Mouse (Mus musculus) lung, embryonic 16.5 days (tissue): ENCODE results near the gene Add2. TPM values are rescaled to one million over a fixed set of nuclear protein-coding genes. Genes with fewer than 3 reads are reported as not detected.

Experiments used
- ATAC-seq: fragments of 200-750 bp; cut with Nextera tagmentation; 2 replicates; pipeline ENCODE4 v1.8.0; 2017; ENCODE audit warnings: low read depth, mild to moderate bottlenecking, moderate library complexity
- H3K27ac ChIP-seq: fragments of 300-500 bp; sonication (generic); 2 replicates; pipeline ENCODE4 v1.5.1; 2014; ENCODE audit warnings: mild to moderate bottlenecking, control low read depth, low read length
- H3K27me3 ChIP-seq: fragments of 300-500 bp; sonication (generic); 2 replicates; pipeline ENCODE4 v1.6.1; 2014; ENCODE audit warnings: low read depth, low read length, mixed read lengths; ENCODE audit not compliant: control insufficient read depth, insufficient read depth
- H3K36me3 ChIP-seq: fragments of 300-500 bp; sonication (generic); 2 replicates; pipeline ENCODE4 v1.6.1; 2014; ENCODE audit warnings: low read length; ENCODE audit not compliant: control insufficient read depth, insufficient read depth
- H3K4me1 ChIP-seq: fragments of 300-500 bp; sonication (generic); replicated peaks from 2 replicates; pipeline ENCODE4 v1.6.1; 2014; ENCODE audit warnings: low read length, mixed read lengths; ENCODE audit not compliant: control insufficient read depth, insufficient read depth
- H3K4me2 ChIP-seq: fragments of 300-500 bp; sonication (generic); 2 replicates; pipeline ENCODE4 v1.6.1; 2014; ENCODE audit warnings: low read depth, low read length, control low read depth
- H3K4me3 ChIP-seq: fragments of 300-500 bp; sonication (generic); 2 replicates; pipeline ENCODE4 v1.5.1; 2014; ENCODE audit warnings: mild to moderate bottlenecking, low read length, control low read depth
- H3K9ac ChIP-seq: fragments of 300-500 bp; sonication (generic); 2 replicates; pipeline ENCODE4 v1.6.1; 2014; ENCODE audit warnings: low read length, control low read depth
- H3K9me3 ChIP-seq: fragments of 300-500 bp; sonication (generic); 2 replicates; pipeline ENCODE4 v1.6.1; 2016; ENCODE audit warnings: low read length; ENCODE audit not compliant: control insufficient read depth
- WGBS: fragments of 180-500 bp; shearing (Covaris S2); extraction: QIAGEN DNeasy Blood & Tissue Kit; methylation state at CpG from one replicate; pipeline ENCODE4 v1.1.7; 2014; 5-methylcytosine and 5-hydroxymethylcytosine counted together
- polyA plus RNA-seq: library from polyadenylated mRNA; unstranded; fragments of >200 nt; fragmentation: Nextera tagmentation; extraction: Ambion mirVana; gene quantifications from 2 replicates; pipeline ENCODE4 v1.2.1, GENCODE M21; 2015

Add2 gene
- polyA plus RNA-seq, 1 experiment from 2014 or later = 3.3 TPM

DNA sequence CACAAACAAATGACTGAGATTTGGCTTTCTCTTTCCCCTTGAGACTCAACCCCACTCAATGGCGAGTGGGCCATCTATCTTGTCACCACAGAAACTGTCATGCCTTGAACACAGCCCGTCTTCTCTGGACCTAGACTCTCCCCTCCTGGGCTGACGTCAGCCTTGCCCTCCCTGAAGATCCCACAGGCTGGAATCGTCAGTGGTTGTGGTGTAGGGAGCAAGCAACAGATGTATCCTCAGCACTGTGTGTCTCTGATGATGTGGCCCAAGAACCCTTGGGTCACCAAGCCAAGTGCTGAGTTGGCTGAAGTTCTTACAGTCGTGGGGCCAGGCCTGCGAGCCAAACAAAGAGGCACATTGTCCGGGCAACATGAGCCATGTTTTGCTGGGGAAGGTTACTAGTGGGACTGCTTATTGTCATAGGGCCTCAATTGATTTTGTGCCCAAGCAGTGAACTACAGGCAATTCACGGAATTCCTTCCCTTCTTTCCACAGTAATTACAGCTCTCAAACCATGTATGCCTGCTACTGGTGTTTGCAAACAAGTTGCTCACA, 125.0 kb downstream of the Add2 start:
- Histone ChIP-seq H3K27ac (no peak overlapping the region), H3K9me3 (no peaks in the 10 kb centered on the region), H3K4me3 (no peak overlapping the region), H3K27me3 (no peaks in the 10 kb centered on the region), H3K4me2 (no peak overlapping the region), H3K9ac (no peak overlapping the region), H3K4me1 (peaks cover 9% of the 10 kb centered on the region), H3K36me3 (no peaks in the 10 kb centered on the region)
- ATAC-seq = no peak
- WGBS = 62% methylated on average over 8 of the region's 8 CpGs

DNA sequence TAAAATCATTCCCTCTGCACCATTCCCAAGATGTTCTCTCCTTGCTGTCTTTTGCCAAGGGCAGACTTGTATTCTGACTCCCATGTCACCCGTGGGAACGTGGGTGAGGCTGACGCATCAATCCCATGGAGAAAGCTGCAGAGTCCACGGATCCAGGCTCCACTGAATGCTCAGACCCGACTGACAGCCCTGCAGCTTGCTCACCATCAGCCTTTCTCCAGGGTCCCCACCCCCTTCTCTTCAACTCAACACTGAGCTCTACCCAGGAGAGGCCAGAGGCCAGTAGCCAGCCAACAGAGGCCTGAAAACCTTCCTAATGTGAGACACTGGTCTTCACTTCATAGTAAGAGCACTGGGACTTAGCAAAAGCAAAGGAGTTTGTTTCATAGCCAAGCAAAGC, 125.5 kb downstream of the Add2 start:
- H3K27ac ChIP-seq = no peak overlapping the region
- ATAC-seq = no peak
- WGBS = 78% methylated on average over 5 of the region's 5 CpGs

DNA sequence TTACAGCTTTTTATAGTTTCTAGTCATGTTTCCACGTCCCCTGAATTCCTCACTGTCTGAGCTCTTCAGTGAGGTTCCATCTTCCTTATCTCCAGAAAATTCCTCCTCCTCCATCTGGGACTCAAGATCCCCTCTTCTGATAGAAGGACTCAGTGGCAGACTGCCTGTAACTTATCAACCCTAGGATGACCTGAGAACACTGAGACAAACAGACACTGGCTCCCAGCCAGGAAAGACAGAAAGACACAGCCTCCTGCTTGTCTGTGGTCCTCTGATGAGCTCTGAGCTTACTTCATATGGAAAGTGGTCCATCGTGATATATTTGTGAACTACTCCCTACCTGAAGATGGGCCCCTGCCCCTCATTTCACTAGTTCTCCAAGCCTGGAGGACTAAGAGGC, 126.0 kb downstream of the Add2 start:
- no peak for ATAC-seq
- Histone ChIP-seq H3K4me1 (peaks cover 9% of the 10 kb centered on the region), H3K4me3 (no peak overlapping the region), H3K27ac (no peak overlapping the region), H3K9me3 (no peaks in the 10 kb centered on the region), H3K27me3 (no peaks in the 10 kb centered on the region), H3K4me2 (no peak overlapping the region), H3K36me3 (no peaks in the 10 kb centered on the region), H3K9ac (no peak overlapping the region)
- 45% methylated on average over 2 of the region's 2 CpGs for WGBS

More for the DNA sequence above, 125.5 kb downstream of the Add2 start:
- Histone ChIP-seq H3K4me2 (no peak overlapping the region), H3K9ac (no peak overlapping the region), H3K27me3 (no peaks in the 10 kb centered on the region), H3K4me1 (peaks cover 9% of the 10 kb centered on the region), H3K4me3 (no peak overlapping the region), H3K36me3 (no peaks in the 10 kb centered on the region), H3K9me3 (no peaks in the 10 kb centered on the region)

DNA sequence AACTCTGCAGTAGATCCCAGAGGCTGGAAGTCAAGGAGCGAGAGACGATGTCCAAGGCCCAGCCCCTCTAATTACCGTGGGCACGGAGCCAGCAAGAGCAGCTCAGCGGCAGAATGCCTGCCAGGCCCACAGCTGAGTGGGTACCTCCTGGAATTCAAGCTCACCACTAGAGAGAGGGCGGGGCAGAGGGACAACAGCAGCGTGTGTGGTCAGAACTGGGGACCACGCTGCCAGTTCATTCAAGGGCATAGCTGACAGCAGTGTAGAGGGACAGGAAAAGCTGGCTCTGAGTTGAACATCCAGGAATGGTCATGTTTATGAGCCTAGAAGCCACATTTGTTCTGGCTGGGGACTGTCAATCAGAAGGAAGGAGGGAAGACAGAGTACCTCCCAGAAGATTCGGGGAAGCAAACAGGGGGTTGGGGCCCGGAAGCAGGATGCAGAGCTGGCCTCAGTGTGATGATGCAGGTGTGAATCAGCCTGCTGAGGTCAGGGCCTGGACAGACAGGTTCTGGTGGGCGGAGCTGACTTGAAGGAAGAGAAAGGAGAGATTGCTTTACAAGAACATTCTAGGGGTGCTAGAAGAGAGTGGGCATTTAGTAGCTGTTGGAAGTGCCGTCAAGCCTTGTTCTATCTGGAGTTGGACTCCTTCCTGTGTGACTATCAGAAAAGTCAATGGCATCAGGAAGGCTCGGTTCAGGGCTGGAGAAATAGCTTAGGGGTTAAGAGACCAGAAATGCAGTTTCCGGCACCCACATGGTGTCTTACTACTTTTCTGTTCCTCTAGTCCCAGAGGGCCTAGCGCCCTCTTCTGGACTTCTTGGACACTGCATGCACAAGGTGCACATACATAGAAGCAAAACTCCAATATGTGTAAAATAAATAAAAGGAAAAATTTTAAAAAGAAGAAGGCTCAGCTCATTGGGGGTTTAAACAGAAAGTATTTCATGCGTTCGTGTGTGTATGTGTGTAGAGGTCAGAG, 129.1 kb downstream of the Add2 start:
- no peak overlapping the region for H3K9ac ChIP-seq
- ATAC-seq = peak; percentile 93
- no peaks in the 10 kb centered on the region for H3K9me3 ChIP-seq
- no peak overlapping the region for H3K4me3 ChIP-seq
- H3K4me2 ChIP-seq = peak overlapping the region; percentile 2; the same call in 1 of the 2 replicates
- H3K4me1 ChIP-seq = peaks cover 9% of the 10 kb centered on the region
- no peaks in the 10 kb centered on the region for H3K27me3 ChIP-seq
- H3K27ac ChIP-seq = peak overlapping the region; percentile 26; the same call in 1 of the 2 replicates
- H3K36me3 ChIP-seq = no peaks in the 10 kb centered on the region
- WGBS = 50% methylated on average over 17 of the region's 17 CpGs

DNA sequence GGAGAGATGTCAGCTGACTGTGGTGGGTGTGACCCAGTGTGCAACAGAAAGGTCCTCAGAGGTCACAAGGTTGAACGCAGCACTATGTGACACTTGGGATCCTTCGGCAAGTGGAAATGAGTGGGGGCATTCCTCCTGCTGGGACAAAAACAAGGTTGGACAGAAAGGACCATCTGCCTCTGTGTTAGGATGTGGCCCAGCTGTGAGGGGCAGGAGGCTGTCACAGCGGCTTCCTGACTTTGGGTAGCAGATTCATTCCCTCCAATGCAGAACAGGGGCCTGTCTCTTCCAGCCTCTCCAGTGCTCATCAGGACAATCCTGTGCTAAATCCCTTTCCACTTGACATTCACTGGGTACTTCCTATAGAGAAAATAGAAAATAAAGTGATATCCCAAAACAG, 132.4 kb downstream of the Add2 start:
- Histone ChIP-seq H3K4me2 (no peak overlapping the region), H3K4me1 (peaks cover 9% of the 10 kb centered on the region), H3K27me3 (no peaks in the 10 kb centered on the region), H3K4me3 (no peak overlapping the region), H3K36me3 (no peaks in the 10 kb centered on the region), H3K27ac (no peak overlapping the region), H3K9me3 (no peaks in the 10 kb centered on the region), H3K9ac (no peak overlapping the region)
- ATAC-seq = no peak
- 52% methylated on average over 3 of the region's 3 CpGs for WGBS

DNA sequence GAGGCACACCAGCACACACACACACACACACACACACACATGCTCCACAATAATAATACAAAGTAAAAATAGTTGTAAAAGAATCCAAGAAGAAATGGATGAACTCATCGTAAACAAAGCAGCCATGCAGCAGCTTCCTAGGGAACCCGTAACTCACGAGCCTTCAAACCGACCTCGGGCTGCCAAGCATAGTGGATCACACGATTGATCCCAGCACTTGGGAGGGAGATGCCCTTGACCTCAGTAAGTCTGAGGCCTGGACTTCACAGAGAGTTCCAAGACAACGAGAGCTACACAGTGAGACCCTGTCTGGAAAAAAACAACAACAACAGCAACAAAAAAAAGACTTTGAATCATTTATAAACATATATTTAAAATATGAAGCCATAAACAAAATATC, 133.1 kb downstream of the Add2 start:
- ATAC-seq = no peak
- 33% methylated on average over 7 of the region's 7 CpGs for WGBS

DNA sequence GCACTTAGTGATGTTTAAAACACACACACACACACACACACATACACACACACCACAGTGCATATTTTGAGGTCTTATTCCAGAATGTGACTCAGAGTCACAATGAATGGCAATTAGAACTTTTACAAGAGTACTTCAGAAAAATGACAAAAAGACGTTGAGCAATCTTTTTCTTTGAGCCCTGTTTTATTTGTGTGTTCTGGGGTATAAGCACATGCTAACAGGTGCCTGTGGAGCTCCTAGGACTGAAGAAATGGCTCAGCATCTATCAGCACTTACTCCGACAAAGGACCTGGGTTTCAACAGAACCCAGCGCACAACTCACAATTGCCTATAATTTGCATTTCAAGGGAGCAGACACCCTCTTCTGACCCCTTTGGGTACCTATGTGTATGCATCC, 135.5 kb downstream of the Add2 start:
- H3K9me3 ChIP-seq = no peaks in the 10 kb centered on the region
- H3K4me1 ChIP-seq = no peaks in the 10 kb centered on the region
- 53% methylated on average over 3 of the region's 3 CpGs for WGBS
- H3K27ac ChIP-seq = no peak overlapping the region
- ATAC-seq = no peak
- H3K27me3 ChIP-seq = no peaks in the 10 kb centered on the region
- no peaks in the 10 kb centered on the region for H3K36me3 ChIP-seq
- H3K4me3 ChIP-seq = no peak overlapping the region
- H3K9ac ChIP-seq = no peak overlapping the region
- H3K4me2 ChIP-seq = no peak overlapping the region

More for the DNA sequence above, 133.1 kb downstream of the Add2 start:
- Histone ChIP-seq H3K9ac (no peak overlapping the region), H3K4me1 (peaks cover 9% of the 10 kb centered on the region), H3K4me2 (no peak overlapping the region), H3K4me3 (no peak overlapping the region), H3K36me3 (no peaks in the 10 kb centered on the region), H3K9me3 (no peaks in the 10 kb centered on the region), H3K27me3 (no peaks in the 10 kb centered on the region), H3K27ac (no peak overlapping the region)

DNA sequence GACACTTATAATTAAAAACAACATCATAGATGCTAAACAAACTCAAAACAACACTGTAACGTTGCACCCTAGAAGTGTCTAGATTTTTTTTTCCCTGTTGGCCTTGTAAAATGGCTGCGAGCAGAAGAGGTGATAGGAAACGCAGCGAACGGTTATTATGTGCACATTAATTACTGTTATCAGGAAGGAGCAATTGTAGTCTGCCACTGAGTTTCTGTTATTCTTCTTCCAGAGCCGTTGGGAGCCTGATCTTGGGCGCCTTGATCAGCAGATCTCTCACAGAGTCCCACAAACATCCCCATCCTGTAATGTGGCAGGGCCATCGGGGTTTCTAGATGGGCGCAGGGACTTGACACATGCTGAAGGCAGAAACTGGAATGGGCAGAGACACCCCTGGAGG, 137.9 kb downstream of the Add2 start:
- no peak for ATAC-seq
- WGBS = 64% methylated on average over 9 of the region's 9 CpGs
- no peaks in the 10 kb centered on the region for H3K27me3 ChIP-seq
- H3K9me3 ChIP-seq = no peaks in the 10 kb centered on the region
- no peak overlapping the region for H3K4me3 ChIP-seq
- H3K4me2 ChIP-seq = no peak overlapping the region
- H3K27ac ChIP-seq = no peak overlapping the region
- no peaks in the 10 kb centered on the region for H3K36me3 ChIP-seq
- H3K4me1 ChIP-seq = no peaks in the 10 kb centered on the region
- H3K9ac ChIP-seq = no peak overlapping the region

DNA sequence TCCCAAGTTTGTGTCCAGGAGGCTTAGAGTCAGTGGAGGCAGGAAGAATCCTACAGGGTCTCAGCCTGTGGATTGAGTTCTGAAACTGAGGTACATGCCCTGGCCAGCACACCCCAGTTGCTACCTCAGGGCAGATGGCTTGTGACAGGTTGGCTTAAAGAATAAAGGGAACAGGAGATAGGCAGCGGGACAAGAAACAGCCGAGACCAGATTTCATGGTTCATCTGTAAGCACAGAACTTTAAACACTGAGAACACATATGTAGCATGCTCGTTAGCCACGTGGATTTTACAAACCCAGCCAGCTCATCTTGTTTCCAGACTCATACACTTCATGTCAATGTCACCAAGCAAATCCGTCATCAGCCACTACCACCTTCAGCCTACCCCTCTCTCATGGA, 139.4 kb downstream of the Add2 start:
- WGBS = 74% methylated on average over 5 of the region's 5 CpGs
- no peak overlapping the region for H3K4me2 ChIP-seq
- no peak for ATAC-seq
- H3K36me3 ChIP-seq = no peaks in the 10 kb centered on the region
- no peak overlapping the region for H3K27ac ChIP-seq
- no peaks in the 10 kb centered on the region for H3K27me3 ChIP-seq
- no peak overlapping the region for H3K9ac ChIP-seq
- H3K4me1 ChIP-seq = no peaks in the 10 kb centered on the region
- H3K9me3 ChIP-seq = no peaks in the 10 kb centered on the region
- H3K4me3 ChIP-seq = no peak overlapping the region
